Mouse (Mus musculus): ENCODE measurements around the gene Dirc2.

GRCm38 (mm10) chr16:35782451-35783206 lies 13.5 kb upstream of the Dirc2 start:
- TF ChIP-seq EP300 (IDR thresholded peaks at IDR 0.05; ENCODE audit: low read depth), result no peak
- TF ChIP-seq CTCF (IDR thresholded peaks at IDR 0.05; ENCODE audit: low read depth), result no peak

All from liver, postnatal 0 days (tissue).